Mouse (Mus musculus) heart, postnatal 0 days (tissue): ENCODE results near the gene Gse1.

Experiments used
- CTCF ChIP-seq: IDR thresholded peaks from 2 replicates; pipeline ENCODE4 v1.5.1; 2016; ENCODE audit warnings: antibody characterized with exemption, control low read depth, low read depth
- EP300 ChIP-seq: IDR thresholded peaks from 2 replicates; pipeline ENCODE4 v1.6.1; 2016; ENCODE audit warnings: antibody characterized with exemption, low read depth

GRCm38 (mm10) chr8:120539775-120540625, 311.7 kb downstream of the Gse1 start:
- TF ChIP-seq CTCF (no peak), EP300 (no peak)
